Mouse (Mus musculus) mesoderm, embryonic 11.5 days (tissue): ENCODE data around the gene Trank1.

Source experiments
- DNase-seq: peaks from one replicate; pipeline ENCODE4 v3.0.0-alpha.2; 2012; ENCODE audit warnings: low read depth, low spot score

The Trank1 gene

DNA sequence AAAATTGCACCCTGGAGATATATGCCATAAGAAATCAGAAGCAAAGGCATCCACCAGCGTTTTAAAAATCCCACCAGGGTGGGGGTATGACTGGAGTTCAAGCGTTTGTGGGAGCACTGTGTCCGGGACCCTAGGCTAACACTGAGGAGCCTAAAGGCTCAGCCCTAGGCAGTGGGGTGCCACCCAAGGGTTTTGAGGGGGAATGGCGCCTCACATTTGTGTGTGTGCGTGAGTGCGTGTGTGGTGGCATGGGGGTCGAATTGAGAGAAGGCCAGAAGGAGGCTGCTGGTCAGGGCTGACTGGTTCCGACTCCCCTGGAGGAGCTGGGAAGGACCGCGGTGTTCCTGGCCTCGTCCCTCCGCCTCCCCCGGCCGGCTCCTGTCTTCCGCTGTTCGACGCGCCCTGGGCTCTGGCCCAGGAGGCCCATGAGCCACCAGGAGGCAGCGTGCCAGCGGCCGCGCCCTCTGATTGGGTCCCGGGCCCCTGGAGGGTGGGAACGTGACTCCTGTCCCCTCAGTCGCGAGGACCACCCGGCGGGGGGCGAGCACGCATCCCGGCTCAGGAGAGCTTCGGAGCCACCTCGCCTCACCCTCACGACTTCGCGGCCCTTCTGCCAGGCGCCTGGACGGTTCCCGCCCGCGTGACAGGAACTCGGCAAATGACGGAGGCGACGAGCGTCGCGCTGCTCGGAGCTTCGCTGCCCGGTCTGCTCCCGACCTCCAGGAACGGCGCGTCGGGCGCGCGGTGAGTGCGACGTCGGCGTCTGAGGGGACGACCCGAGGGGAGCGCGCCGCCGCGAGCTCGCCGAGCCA lies at the start of gene Trank1:
Trank1 (plus strand) TSS at position 709 of the 812 bp plus-strand sequence.
- no peak for DNase-seq

DNA sequence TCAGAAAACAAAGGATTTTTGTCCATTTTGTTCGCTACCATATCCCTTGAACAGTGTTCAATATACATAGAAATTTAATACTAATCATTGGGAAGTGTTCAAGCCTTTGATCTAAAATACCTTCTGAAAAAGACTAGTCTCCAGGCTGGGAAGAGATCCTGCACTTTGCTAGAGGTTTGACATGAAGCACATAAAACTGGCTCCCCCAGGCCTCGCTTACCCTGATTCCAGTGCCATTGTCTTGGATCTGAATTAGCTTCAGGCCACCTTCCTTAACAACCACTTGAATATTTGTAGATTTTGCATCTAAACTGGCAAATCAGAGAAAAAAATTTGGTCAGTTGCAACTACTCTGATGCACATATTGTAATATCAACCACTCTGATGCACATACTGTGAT lies 43.5 kb upstream of the Trank1 start:
- no peak for DNase-seq

DNA sequence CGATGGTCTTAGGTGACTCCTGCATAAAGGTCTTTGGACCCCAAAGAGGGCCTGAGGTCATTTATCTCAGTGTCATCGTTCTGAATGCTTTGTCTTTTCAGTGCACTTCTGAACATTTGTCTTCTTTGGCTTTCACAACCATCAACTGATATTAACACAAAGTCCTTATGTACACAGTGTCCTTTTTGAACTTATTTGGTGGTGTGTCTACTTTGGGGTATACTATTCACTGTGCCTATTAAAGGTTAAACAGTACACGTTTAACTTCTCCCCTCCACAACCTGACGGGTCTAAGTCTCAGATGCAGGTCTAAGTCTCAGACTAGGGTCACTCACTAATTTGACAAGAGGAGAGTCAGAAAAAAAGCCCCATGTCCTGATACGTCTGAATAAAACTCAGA lies 40.9 kb upstream of the Trank1 start:
- no peak for DNase-seq

DNA sequence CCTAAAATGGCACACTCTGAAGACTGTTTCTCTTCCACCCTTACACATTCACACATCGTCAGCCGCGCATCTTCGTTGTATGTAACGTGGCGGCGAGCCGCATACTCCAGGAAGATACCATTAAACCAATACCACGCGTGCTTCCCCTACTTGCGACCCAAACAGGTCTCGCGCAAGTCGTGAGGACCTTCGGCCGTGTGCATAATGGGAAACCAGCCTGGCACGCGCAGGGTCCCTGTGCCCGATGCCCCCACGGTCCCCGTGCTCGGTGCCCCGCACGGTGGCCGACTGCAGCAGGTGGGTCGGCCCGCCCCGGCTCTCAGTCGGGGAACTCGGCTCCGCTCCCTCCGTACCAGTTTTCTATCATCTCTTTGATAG lies 40.5 kb upstream of the Trank1 start:
- no peak for DNase-seq

DNA sequence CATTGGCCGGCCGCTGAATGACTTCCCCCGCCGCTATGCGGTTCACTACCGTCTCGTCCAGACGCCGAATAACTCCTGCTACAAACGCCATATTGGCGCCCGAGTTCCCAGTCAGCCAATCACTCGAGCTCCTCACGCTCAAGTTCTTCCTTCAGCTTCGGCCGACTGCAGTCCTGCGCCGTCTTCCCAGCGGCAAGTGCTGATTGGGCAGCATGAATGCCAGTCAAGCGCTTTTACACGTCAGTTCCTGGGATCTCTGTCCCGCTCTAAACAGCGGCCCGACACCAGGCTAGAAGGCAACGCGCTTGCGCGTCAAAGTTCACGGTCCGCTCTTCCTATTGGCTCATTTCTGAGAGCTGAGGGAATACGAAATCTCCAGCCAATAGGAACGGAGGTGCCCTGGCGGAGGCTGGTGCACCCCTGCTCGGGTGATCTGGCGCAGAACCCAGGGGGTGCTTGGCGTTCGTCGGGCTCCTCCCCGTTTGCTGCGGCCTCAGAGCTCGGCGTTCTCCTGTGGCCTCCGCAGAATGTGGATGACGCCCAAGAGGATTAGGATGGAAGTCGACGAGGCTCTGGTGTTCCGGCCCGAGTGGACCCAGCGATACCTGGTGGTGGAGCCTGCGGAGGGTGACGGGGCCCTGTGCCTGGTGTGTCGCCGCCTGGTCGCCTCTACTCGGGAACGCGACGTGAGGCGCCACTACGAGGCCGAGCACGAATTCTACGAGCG lies 39.9 kb upstream of the Trank1 start, which contains the start of the genes Mlh1 and Epm2aip1:
Mlh1 (minus strand) TSS at position 358 of the 727 bp plus-strand sequence.
Epm2aip1 (plus strand) TSS at position 496 of the 727 bp plus-strand sequence.
- DNase-seq, result peak; percentile 100

DNA sequence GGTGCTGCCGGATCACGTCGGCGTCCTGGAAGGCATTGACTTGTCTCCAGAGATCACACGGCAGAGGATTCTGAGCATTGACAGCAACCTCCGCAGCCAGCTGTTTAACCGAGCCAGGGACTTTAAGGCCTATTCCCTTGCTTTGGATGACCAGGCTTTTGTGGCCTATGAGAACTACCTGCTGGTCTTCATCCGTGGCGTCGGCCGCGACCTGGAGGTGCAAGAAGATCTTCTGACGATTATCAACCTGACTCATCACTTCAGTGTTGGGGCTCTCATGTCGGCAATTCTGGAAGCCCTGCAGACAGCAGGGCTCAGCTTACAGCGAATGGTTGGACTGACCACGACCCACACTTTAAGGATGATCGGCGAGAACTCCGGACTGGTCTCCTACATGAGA lies 39.2 kb upstream of the Trank1 start:
- peak; percentile 20 for DNase-seq

DNA sequence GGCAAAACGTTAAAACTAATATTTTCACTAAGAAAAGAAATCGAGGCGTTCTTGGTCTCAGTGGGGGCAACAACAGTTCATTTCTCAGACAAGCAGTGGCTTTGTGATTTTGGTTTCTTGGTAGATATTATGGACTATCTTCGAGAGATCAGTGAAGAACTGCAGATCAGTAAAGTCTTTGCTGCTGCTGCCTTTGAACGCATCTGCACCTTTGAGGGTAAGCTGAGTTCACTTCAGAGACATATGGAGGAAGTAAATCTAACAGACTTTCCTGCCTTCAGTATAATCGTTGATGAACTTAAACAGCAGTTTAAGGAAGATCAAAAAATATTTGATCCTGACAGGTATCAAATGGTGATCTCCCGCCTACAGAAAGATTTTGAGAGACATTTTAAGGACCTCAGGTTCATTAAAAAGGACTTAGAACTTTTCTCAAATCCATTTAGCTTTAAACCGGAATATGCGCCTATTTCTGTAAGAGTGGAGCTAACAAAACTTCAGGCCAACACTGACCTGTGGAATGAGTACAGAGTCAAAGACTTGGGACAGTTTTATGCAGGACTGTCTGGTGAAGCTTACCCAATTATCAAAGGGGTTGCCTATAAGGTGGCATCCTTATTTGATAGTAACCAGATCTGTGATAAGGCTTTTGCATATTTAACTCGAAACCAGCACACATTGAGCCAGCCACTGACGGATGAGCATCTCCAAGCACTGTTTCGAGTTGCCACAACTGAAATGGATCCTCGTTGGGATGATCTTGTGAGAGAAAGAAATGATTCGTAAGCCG lies 38.3 kb upstream of the Trank1 start:
- DNase-seq, result no peak

DNA sequence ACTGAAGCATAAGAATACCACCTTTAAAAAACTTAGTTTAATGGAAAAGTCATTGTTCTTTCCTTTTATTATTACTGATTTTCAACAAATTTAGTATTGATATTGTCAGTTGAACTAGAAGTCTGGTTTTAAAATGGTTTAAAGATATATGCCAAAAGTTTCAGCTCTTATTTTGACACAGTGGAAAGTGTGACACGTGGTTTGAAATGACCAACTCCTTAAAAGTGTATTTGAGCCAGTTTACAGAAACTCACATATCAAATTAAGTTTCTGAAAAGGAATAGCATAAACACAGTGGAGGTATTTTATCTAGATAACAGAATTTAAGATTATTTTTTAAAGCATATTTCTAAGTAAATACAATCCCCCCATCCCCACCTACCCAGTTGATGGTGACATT lies 37.6 kb upstream of the Trank1 start:
- DNase-seq, result no peak

DNA sequence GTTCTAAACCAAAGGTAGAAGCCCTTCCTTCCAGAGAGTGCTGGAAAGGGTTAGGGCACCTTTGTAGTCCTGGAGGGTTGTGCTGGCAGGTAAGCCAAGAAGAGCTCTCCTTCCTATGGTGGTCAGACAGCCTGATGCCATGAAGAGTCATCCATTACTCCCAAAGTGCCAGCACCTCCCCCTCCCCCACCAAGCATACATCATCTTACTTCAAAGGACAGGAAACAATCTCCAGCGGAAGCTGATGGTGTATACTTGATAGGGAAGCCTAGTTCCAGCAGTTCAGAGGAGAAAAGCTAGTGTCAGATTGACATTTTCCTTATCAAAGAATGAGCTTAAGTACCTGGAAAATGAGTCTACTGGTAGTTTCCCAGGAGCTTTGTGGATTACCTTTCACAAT lies 36.4 kb upstream of the Trank1 start:
- no peak for DNase-seq

DNA sequence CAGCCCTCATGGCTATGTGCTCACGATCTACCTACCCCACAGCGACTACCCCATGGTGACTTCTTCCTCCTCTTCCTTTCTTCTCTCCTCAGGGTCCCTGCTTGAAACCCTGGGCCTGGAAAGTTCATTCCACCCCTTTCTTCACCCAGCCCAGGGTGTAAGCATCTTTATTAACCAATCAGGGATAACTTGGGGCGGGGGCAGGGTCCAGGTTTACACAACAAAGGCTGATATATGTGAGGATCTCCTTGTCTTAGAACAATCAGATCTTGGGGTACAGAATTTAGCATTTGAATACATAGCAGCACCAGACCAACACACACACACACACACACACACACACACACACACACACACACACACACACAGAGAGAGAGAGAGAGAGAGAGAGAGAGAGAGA lies 26.5 kb upstream of the Trank1 start:
- no peak for DNase-seq

DNA sequence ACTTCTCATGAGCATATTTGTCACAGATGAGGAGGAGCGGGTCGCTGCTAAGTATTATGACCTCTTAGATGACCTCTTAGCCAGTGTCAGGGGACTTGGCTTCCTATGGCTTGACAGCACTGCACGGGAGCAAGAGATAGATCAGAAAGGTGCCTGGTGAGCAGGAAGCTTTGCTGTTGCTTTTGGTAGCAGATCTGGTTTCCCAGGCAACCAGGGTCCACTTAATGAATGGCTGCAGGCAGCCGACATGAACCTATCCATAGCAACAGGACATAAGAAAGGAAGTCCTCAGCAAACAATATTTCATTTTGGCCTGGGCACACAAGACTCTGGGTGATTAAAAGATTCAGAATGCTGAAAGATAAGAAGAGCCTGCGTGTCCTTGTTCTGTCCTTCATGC lies 25.9 kb upstream of the Trank1 start:
- DNase-seq, result peak; percentile 62

DNA sequence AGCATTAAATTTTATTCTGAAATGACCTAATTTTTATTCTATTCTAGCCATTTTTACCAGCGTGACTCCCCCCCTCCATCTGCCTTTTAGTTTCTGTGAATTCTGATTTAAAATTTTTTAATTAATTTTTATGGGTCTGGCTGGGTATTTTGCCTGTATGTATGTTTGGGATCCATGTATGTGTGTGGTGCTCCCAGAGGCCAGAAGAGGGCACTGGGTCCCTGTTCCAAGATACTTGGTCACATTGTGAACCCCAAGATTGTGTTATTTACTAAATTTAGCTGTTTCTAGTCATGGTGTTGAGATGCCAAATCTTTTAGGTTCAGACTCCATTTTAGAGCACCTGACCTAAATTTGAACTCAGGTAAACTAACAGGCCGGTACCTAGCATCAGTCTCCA lies 25.1 kb upstream of the Trank1 start:
- no peak for DNase-seq

DNA sequence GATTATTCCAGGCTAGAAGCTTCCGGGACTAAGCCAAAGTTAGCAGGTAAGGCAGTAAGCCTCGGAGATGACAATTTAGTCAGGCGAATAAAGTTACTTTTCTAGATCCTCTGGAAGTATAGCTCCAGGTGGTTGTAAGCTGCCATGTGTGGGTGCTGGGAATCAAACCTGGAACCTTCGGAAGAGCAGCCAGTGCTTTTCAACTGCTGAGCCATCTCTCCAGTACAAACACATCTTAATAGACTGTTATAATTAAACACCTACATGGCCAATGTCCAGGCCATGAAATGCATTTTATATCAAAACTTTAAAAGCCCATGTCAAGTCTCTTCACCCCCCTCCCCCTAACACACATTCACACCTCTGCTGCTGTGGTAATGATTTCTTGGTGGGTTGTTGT lies 23.6 kb upstream of the Trank1 start:
- no peak for DNase-seq

DNA sequence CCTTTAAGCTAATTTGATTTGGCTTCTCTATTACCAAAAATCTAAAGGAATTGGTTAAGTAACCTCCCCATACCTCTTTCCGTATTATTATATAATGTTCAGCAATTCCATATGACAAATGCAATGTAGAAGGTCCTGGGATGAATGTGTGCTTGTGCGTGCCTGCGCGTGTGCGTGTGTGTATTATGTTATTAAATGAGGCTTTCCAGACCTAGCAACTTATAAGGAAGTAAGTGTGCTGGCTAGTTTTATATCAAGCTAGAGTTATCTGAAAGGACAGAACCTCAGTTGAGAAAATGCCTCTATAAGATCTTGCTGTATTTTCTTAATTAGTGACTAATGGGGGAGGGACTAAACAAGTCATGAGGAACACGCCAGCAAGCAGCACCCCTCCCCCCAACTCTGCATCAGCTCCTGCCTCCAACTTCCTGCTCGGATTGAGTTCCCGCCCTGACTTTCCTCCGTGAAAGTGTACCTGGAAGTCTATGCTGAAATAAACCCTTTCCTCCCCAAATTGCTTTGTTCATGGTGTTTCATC lies 22.2 kb upstream of the Trank1 start:
- DNase-seq, result no peak

DNA sequence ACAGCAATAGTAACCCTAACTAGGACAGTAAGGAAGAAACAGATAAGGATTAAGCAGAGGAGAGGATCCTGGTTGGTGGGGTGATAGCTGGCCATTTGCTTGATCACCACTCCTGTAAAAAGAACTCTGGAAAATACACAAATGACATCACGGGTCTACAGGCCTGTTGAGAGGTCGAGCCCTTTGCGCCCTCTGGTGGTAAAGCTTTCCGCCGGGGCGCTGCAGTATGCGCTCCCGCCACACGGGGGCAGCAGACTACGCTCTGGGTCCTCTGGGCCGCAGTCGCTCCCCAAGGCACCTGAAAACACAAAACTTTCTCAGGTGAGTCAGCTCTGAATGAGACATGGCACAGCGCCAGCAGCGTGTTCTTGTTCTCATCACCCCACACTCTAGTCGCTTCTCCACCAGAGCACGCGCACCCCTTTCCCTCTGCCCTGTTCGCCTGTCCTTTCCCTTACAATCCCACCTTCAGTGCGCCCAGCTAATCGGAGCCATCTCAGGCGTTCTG lies 21.7 kb upstream of the Trank1 start:
- peak; percentile 87 for DNase-seq

DNA sequence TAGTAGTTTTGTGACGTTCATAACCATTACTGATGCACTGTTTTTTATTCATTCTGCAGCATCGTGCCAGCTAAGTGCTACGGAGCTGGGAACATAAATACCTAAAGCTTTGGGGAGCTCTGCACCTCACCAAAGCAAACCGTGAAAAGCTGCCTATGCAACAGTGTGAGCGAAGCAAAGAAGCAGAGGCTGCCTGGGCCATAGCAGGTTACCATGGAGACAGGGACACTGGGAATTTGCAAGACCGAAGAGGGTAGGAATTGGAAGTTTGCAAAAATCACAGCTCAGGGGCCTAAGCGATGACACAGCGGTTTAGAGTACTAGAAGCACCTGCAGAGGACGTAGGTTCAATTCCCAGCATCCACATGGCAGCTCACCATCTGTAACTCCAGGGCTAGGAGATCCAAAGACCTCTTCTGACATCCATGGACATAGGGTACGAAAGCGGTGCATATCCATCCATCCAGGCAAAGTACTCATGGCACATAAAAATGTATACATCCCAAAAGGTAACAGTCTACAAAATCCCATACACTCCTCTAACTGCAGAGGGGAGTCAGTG lies 20.9 kb upstream of the Trank1 start:
- no peak for DNase-seq

DNA sequence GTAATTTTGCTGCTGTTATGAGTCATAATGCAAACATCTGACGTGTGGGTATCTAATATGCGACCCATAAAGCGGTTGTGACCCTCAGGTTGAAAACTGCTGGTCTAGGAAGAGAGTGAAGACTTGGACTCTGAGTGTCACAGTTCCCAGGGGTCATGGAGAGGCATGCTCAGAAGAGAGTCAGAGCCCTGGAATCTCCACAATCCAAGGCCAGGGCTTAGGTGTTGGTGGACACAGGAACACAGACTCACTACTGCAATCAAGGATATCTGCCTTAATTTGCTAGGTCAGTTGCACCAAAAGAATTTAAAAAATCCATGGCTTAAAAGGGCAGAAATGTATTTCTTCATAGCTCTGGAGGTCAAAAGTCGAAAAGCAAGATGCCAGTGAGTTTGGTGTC lies 18.3 kb upstream of the Trank1 start:
- DNase-seq, result no peak

DNA sequence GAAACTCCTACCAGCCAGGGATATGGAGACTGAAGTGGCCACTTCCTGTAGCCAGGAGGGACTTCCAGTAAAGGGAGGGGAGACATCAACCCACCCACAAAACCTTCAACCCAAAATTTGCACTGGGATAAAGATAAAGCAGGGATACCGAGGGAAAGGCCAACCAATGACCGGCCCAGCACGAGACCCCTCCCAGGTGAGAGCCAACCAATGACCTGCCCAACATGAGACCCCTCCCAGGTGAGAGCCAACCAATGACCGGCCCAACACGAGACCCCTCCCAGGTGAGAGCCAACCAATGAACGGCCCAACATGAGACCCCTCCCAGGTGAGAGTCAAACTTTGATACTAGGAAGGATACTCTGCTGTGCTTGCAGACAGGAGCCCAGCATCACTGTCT lies 16.6 kb upstream of the Trank1 start:
- DNase-seq, result no peak

DNA sequence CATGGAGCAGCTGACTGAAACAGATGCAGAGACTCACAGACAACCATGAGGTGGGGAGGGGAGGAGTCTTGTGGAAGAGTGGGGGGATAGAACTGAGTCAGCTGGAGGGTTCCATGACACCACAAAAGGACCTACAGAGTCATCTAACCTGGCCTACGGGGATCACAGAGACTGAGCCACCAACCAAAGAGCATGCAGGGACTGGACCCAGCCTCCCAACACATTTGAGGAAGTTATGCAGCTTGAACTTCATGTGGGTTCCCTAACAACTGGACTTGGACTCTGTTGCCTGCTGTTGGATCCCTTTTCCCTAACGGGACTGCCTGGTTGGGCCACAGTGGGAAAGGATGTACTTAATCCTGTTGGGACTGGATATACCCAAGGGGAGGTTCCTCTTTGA lies 16.2 kb upstream of the Trank1 start:
- DNase-seq, result no peak

DNA sequence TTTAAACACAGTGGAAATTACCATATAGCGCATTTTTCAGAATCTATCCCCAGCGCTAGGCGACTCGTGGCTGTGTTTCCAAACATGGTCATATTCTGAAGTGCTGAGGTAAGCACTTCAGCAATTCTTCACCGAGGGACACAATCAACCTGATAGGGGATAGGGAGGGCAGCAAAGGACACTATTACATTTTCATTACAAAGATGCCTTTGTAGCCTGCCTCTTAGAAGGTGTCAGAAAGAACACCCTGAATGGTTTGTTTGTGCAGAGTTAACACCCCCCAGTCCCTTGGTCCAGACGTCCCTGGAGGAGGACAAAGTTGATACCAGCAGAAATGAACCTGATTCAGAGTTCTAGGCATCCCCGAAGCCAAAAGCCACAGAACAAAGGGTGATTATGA lies 15.1 kb upstream of the Trank1 start:
- DNase-seq, result no peak

DNA sequence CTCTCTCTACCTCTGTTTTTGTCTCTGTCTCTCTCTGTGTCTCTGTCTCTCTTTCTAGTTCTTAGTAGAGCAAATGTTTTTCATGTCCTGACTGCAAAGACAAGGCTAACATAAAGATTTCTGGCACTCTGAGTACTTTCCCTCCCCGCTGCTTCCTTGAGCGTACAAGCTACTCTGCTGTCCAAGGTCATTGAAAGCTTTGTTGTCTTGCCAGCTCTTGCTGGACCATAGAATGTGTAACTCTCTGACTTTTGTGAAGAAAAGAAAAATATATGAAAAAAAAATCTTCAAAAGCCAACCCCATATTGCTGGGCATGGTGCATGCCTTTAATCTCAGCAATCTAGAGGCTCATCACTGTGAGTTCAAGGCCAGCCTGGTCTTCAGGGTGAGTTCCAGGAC lies 12.9 kb upstream of the Trank1 start:
- no peak for DNase-seq
